Mouse (Mus musculus): ENCODE measurements around the gene Lect2. TPM values are rescaled to one million over a fixed set of nuclear protein-coding genes. Genes with fewer than 3 reads are reported as not detected.

Lect2 gene
- not detected for polyA plus RNA-seq (2014; fragmentation: Illumina TruSeq; extraction: RNeasy Lipid Tissue Mini Kit (QIAGEN cat#74804))

GRCm38 (mm10) chr13:56548401-56548800, at the start of gene Lect2:
TSS of gene Lect2 (minus strand) at chr13:56548502.

DNA sequence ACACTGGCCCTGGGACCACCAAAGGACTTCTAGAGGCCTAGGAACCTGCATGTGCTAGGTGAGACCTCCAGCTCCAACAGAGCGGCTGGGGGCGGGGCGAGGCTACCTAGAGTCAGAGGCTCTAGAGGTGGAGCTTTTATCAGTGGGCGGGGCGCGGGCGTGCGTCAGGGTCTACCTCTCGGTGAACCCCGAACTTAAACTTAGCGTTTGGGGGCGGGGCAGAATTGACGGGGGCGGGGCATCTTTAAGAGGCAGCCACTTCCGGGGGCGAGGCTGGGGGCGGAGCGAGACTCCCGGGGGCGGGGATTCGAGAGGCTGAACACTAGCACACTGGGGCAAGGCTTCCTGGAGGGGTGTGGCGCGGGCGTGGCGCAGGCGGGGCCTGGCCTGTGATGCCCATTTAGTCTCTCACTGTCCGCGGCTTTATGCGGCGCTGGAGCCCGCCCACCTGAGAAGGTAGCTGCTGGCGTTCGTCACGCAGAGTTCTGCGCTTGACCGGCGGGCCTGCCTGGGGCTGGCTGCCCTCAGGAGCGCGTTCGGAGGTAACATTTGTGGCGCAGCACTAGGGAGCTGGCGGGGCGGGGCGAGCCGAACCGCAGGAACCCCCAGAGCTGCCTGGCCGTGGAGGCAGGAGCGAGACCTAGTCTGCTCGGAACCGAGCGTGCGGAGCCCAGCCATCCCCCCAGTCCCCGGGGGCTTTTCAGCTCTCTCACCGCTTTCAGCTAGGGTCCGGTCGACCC, 26.1 kb downstream of the Lect2 start, which contains the start of gene Fbxl21:
Fbxl21 (plus strand) TSS at position 392 of the 740 bp plus-strand sequence.

Other genes starting within 250 kb of the Lect2 start
- not detected for gene Gm3045, start 121.9 kb downstream of the Lect2 start, polyA plus RNA-seq (2014; fragmentation: Illumina TruSeq; extraction: RNeasy Lipid Tissue Mini Kit (QIAGEN cat#74804))
- 0.80 TPM for gene Slc25a48, start 110.1 kb downstream of the Lect2 start, polyA plus RNA-seq (2014; fragmentation: Illumina TruSeq; extraction: RNeasy Lipid Tissue Mini Kit (QIAGEN cat#74804))
- gene Il9, start 66.3 kb downstream of the Lect2 start, polyA plus RNA-seq (2014; fragmentation: Illumina TruSeq; extraction: RNeasy Lipid Tissue Mini Kit (QIAGEN cat#74804)), result not detected
- gene Fbxl21, start 26.0 kb downstream of the Lect2 start, polyA plus RNA-seq (2014; fragmentation: Illumina TruSeq; extraction: RNeasy Lipid Tissue Mini Kit (QIAGEN cat#74804)), result 2.2 TPM
- 20.3 TPM for gene Tgfbi, start 61.0 kb upstream of the Lect2 start, polyA plus RNA-seq (2014; fragmentation: Illumina TruSeq; extraction: RNeasy Lipid Tissue Mini Kit (QIAGEN cat#74804))
- gene Smad5, start 154.5 kb upstream of the Lect2 start, polyA plus RNA-seq (2014; fragmentation: Illumina TruSeq; extraction: RNeasy Lipid Tissue Mini Kit (QIAGEN cat#74804)), result 92.4 TPM
- not detected for gene Gm45623, start 205.3 kb upstream of the Lect2 start, polyA plus RNA-seq (2014; fragmentation: Illumina TruSeq; extraction: RNeasy Lipid Tissue Mini Kit (QIAGEN cat#74804))

All from ovary, adult 10 weeks (tissue).